Mouse (Mus musculus): ENCODE results near the gene Usp39. TPM values are rescaled to one million over a fixed set of nuclear protein-coding genes. Genes with fewer than 3 reads are reported as not detected.

Gene Usp39
- polyA plus RNA-seq (2012; rRNA removed) = 5.5 and 6.8 TPM in 2 replicates

DNA sequence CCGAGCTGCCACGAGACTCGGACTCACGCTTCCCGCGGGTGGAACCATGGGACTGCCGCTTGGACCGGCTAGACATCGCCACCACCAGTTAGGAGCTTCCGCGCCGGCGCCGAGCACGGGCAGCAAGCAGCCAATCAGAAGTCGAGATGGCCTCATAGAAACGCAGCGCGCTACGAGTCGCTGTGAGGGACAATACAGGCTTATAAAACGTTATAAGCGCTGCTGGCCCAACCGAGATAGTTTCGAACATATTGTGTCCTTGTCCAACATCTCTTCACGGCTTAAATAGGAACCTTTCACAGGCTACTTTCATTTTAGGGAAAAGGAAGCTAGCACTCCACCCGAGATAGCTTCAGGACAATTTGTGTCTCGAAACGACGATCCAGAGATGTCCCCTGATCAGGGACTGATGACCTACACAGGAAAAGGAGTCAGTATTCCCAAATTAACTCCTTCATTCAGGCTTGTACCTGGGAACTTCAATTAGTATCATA lies at the start of gene Usp39:
Gene Usp39 (minus strand): TSS at position 111 of the 494 bp plus-strand sequence.
- no peaks in the 10 kb centered on the region for H3K27me3 ChIP-seq (ENCODE audit: control insufficient read depth, insufficient read depth, low read length)
- H3K27ac ChIP-seq (ENCODE audit: insufficient read depth, low read depth, low read length) = no peak within 1 kb of the TSS
- TF ChIP-seq POLR2A (IDR thresholded peaks at IDR 0.05; ENCODE audit: low read depth, low read length) (peak; percentile 53; the same call in 1 of the 2 replicates), CTCF (IDR thresholded peaks at IDR 0.05; ENCODE audit: extremely low read depth, insufficient read length, insufficient replicate concordance, low read depth, low read length) (no peak)
- WGBS = under 1% methylated on average over 30 of the region's 30 CpGs
- peaks cover 9% of the 10 kb centered on the region for H3K4me1 ChIP-seq (ENCODE audit: control insufficient read depth, insufficient read depth, insufficient read length, low read length)
- H3K36me3 ChIP-seq (ENCODE audit: control insufficient read depth, insufficient read depth, low read length) = peaks cover 15% of the 10 kb centered on the region
- H3K4me3 ChIP-seq (ENCODE audit: low read depth, low read length) = peak within 1 kb of the TSS; percentile 87

GRCm38 (mm10) chr6:72392341-72392740 lies 47.4 kb upstream of the Usp39 start:
- Histone ChIP-seq H3K4me1 (ENCODE audit: control insufficient read depth, insufficient read depth, insufficient read length, low read length) (peaks cover 4% of the 10 kb centered on the region; the same call in 1 of the 2 replicates), H3K36me3 (ENCODE audit: control insufficient read depth, insufficient read depth, low read length) (peaks cover 7% of the 10 kb centered on the region; the same call in 1 of the 2 replicates), H3K27me3 (ENCODE audit: control insufficient read depth, insufficient read depth, low read length) (no peaks in the 10 kb centered on the region), H3K4me3 (ENCODE audit: low read depth, low read length) (no peak overlapping the region), H3K27ac (ENCODE audit: insufficient read depth, low read depth, low read length) (no peak overlapping the region)
- no peak for TF ChIP-seq CTCF (IDR thresholded peaks at IDR 0.05; ENCODE audit: extremely low read depth, insufficient read length, insufficient replicate concordance, low read depth, low read length)
- no peak for TF ChIP-seq POLR2A (IDR thresholded peaks at IDR 0.05; ENCODE audit: low read depth, low read length)
- 91% methylated on average over 5 of the region's 5 CpGs for WGBS

DNA sequence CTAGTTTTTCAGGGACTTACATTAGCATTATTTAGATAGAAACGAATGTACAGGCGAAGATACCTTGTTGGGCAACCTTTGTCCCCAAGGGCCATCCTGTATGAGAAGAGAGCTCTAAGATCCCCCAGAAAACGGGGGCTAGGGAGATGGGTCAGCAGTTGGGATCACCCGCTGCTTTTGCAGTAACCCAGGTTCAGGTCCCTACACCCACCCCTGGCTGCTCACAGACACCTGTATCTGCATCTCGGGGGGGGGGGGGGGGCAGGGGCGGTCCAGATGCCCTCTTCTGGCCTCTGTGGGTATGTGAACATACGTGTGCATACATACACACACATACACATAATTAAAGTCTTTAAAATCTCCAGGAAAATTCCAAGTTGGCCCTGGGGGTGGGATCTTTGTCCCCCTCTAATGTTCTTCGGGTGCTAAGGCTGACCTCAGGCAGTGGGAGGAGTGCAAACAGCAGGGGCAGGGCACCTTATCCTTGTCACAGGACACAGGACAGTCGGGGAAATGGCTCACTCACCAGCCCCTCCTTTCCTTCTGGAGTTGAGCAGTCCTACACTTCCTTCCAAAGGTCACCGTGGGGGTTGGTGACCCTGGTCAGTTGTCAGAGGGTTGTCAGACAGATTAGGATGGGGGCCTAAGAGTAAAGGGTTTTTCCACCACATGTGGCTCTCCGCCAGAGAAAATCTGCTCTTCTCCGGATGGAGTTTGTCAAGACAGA lies 46.0 kb upstream of the Usp39 start:
- Histone ChIP-seq H3K36me3 (ENCODE audit: control insufficient read depth, insufficient read depth, low read length) (peaks cover 12% of the 10 kb centered on the region), H3K27me3 (ENCODE audit: control insufficient read depth, insufficient read depth, low read length) (no peaks in the 10 kb centered on the region), H3K27ac (ENCODE audit: insufficient read depth, low read depth, low read length) (peak overlapping the region; percentile 98), H3K4me3 (ENCODE audit: low read depth, low read length) (peak overlapping the region; percentile 79), H3K4me1 (ENCODE audit: control insufficient read depth, insufficient read depth, insufficient read length, low read length) (peaks cover 4% of the 10 kb centered on the region; the same call in 1 of the 2 replicates)
- 20% methylated on average over 12 of the region's 12 CpGs for WGBS
- TF ChIP-seq POLR2A (IDR thresholded peaks at IDR 0.05; ENCODE audit: low read depth, low read length) (no peak), CTCF (IDR thresholded peaks at IDR 0.05; ENCODE audit: extremely low read depth, insufficient read length, insufficient replicate concordance, low read depth, low read length) (no peak)

DNA sequence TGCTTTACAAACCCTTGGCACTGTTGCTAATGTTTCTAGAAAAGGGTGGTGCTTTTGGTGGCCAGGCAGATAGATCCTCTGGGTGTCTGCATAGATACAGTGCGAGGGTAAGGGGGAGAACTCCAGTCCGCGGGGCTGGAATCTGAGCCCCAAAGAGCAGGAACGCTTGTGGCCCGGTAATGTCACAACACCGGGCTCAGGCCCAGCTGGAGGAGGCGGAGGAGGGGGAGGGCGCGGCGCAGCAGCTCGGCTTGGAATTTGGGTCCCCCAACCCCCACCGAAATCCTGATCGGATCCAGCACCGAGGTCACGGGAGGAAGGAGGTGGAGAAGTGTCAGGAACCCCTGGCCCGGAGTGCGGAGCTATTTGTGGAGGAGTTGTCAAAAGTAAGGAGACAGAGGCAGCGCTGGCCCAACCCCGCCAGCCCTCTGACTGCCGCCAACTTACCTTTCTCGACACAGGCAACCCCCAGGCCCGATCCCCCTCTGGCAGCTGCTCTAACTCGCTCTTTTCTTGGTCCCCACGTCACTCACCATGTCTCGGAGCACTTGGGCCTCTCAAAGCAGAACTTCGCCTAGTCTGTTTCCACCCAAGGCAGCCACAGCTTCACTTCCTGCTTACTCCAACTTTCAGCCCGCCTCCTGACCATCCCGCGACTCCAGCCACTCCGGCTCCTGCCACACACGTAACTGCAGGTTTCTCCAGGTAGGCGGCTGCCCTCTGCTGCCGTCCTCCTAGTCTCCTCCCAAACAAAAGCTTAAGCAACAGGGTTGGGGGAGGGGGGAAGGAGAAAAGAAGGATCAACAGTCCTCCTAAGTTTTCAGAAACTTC lies 45.2 kb upstream of the Usp39 start, which contains the start of gene Vamp8:
Gene Vamp8 (minus strand): TSS at position 763 of the 831 bp plus-strand sequence.
- H3K4me1 ChIP-seq (ENCODE audit: control insufficient read depth, insufficient read depth, insufficient read length, low read length) = peaks cover 4% of the 10 kb centered on the region; the same call in 1 of the 2 replicates
- TF ChIP-seq POLR2A (IDR thresholded peaks at IDR 0.05; ENCODE audit: low read depth, low read length) (peak; percentile 39; the same call in 1 of the 2 replicates), CTCF (IDR thresholded peaks at IDR 0.05; ENCODE audit: extremely low read depth, insufficient read length, insufficient replicate concordance, low read depth, low read length) (peak; percentile 43; the same call in 1 of the 2 replicates)
- H3K27ac ChIP-seq (ENCODE audit: insufficient read depth, low read depth, low read length) = peak within 1 kb of the TSS; percentile 98
- H3K27me3 ChIP-seq (ENCODE audit: control insufficient read depth, insufficient read depth, low read length) = no peaks in the 10 kb centered on the region
- under 1% methylated on average over 33 of the region's 33 CpGs for WGBS
- H3K36me3 ChIP-seq (ENCODE audit: control insufficient read depth, insufficient read depth, low read length) = peaks cover 17% of the 10 kb centered on the region
- peak within 1 kb of the TSS; percentile 79 for H3K4me3 ChIP-seq (ENCODE audit: low read depth, low read length)

- 1% methylated on average over 13 of the region's 13 CpGs for WGBS
- TF ChIP-seq POLR2A (IDR thresholded peaks at IDR 0.05; ENCODE audit: low read depth, low read length) (no peak), CTCF (IDR thresholded peaks at IDR 0.05; ENCODE audit: extremely low read depth, insufficient read length, insufficient replicate concordance, low read depth, low read length) (no peak)
- peak overlapping the region; percentile 79 for H3K4me3 ChIP-seq (ENCODE audit: low read depth, low read length)
- H3K4me1 ChIP-seq (ENCODE audit: control insufficient read depth, insufficient read depth, insufficient read length, low read length) = peaks cover 4% of the 10 kb centered on the region; the same call in 1 of the 2 replicates
- H3K27ac ChIP-seq (ENCODE audit: insufficient read depth, low read depth, low read length) = peak overlapping the region; percentile 98
- no peaks in the 10 kb centered on the region for H3K27me3 ChIP-seq (ENCODE audit: control insufficient read depth, insufficient read depth, low read length)
- peaks cover 21% of the 10 kb centered on the region for H3K36me3 ChIP-seq (ENCODE audit: control insufficient read depth, insufficient read depth, low read length)
Observed at GRCm38 (mm10) chr6:72389471-72389940, 44.5 kb upstream of the Usp39 start.

GRCm38 (mm10) chr6:72388791-72389329 lies 43.9 kb upstream of the Usp39 start:
- H3K27ac ChIP-seq (ENCODE audit: insufficient read depth, low read depth, low read length) = 0 out of 2 replicates have a peak overlapping the region, but pooled peaks have one; percentile 98

More at GRCm38 (mm10) chr6:72388791-72389329, 43.9 kb upstream of the Usp39 start:
- peak overlapping the region; percentile 79 for H3K4me3 ChIP-seq (ENCODE audit: low read depth, low read length)
- no peak for TF ChIP-seq POLR2A (IDR thresholded peaks at IDR 0.05; ENCODE audit: low read depth, low read length)
- no peak for TF ChIP-seq CTCF (IDR thresholded peaks at IDR 0.05; ENCODE audit: extremely low read depth, insufficient read length, insufficient replicate concordance, low read depth, low read length)
- 72% methylated on average over 6 of the region's 6 CpGs for WGBS
- peaks cover 4% of the 10 kb centered on the region; the same call in 1 of the 2 replicates for H3K4me1 ChIP-seq (ENCODE audit: control insufficient read depth, insufficient read depth, insufficient read length, low read length)
- H3K27me3 ChIP-seq (ENCODE audit: control insufficient read depth, insufficient read depth, low read length) = no peaks in the 10 kb centered on the region
- H3K36me3 ChIP-seq (ENCODE audit: control insufficient read depth, insufficient read depth, low read length) = peaks cover 21% of the 10 kb centered on the region
